Mouse (Mus musculus): ENCODE measurements around the gene Tmem184c.

DNA sequence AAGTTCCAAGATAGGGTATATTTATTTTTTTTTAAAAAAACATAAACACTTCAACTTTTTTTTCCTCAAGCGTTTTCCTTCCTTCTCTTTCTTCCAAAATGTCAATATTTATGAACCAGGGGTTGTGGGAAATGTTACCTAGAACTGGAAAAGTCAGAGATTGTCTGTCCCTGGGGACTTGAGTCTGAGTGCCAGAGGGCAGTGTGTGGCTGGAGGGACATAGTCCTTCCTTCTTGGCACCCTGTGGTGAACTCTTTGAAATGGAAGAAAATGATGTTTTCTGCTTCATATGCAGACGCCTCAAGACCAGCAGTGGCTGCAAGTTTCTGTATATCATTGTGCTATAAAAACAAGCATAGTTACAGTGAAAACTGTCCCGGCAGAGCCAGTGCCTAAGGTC lies 20.2 kb upstream of the Tmem184c start:
- TF ChIP-seq CTCF (IDR thresholded peaks at IDR 0.05; ENCODE audit: low read depth, low read length), result no peak
- TF ChIP-seq POLR2A (IDR thresholded peaks at IDR 0.05; ENCODE audit: extremely low read depth, insufficient read depth, low read length), result no peak
